Mouse (Mus musculus) fibroblast of lung, adult 2 months (primary cell): Measurements from ENCODE around the gene Cd244a.

ENCODE experiments used
- DNase-seq: peaks from one replicate; pipeline ENCODE4 v3.0.0-alpha.2; 2011; ENCODE audit warnings: low read depth

Gene Cd244a

DNA sequence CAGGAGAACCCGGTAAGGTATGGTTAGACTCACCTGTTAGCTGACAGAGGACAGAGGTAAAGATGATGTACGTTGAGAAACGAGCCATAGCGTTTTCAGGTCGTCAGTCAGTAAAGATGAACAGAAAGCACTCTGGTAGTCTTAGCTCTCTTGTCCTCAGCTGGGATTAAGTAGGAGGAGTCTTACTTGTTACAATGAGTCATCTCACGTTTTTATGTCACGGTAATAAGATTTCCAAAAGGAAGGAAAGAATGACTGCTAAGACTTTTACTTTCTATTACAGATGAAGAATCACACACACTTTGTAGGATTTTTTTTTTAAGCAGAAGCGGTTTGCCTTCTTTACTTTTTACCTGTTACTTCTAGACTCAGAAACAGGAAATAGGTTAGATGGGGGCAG, 89.8 kb downstream of the Cd244a start:
- DNase-seq = no peak

DNA sequence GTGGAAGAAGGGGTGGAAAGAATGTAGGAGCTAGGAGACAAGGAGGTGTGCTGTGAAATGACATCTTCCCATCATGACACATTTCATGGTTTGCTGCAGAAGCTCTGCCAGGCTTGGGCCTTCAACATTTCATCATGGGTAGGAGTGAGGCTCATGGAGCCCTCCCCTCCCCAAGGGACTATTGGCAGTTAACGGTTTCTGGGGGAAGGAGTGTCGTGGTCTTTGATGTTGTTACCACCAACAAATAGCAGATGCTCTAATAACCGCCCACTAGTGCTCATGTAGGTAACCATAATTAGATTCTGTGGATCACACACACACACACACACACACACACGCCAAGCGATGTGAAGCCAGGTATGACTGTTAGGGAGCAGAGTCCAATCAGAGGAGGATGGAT, 93.7 kb downstream of the Cd244a start, which contains the start of gene Slamf7:
Slamf7 (minus strand) TSS at position 302 of the 400 bp plus-strand sequence.
- no peak for DNase-seq

- DNase-seq = no peak
Observed at GRCm38 (mm10) chr1:171658561-171658991, 99.6 kb downstream of the Cd244a start.
